Mouse (Mus musculus): ENCODE data around the gene Gars.

The Gars gene

DNA sequence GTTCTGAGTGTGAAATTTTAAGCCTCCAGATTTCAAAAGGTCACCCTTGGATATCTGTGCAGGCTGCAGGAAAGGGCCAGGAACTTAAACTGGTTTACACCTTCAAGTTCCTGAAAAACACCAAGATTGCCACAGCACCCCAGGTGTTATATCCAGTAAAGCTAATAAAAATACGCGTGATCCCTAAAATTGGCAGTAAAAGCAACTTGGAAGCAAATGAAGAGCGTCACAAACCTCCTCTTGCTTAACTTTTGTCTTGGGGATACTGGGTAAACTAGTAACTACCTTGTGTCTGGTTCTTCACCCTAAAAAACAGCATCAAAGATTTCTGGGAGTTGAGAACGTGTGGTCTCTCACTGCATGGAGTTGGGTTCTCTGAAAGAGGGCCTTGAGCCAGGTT, 1.1 kb upstream of the Gars start:
- DNase-seq (ENCODE audit: low read depth, low spot score): no peak

DNA sequence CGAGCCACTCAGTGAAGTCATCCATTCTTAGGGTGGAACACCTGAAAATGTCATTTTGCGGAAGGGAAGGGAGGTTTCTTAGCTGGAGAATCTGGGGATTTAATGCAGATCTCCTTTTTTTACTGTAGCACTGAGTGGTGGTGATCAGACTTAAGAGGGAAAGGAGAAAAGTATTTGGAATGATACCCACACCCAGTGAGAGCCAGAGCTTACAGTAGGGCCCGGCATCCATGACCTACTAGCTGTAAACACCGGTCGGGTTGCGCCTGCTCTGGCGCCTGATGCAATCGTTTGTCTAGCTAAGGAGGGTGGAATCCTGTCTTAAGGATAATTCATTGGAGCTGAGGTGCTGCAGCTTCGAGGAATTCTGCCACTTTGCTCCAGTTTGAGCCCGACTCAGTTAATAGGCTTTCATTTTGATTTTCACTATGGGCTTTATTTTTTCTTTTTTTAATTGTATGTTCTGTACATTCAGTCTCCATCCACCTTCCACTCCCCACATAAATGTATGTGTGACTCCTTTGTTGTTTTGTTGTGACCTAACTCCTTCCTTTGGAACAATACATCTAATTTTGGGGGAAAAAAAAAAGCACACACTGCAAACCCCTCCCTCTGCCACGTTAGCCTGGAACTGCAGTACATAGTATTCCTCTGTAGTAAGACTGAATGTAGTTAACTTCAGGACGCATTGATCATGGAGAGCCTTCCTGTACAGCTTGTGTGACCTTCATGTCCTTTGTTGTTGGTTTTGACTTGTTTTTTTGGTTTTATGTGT, 1.1 kb downstream of the Gars start:
- DNase-seq (ENCODE audit: low read depth, low spot score): no peak

DNA sequence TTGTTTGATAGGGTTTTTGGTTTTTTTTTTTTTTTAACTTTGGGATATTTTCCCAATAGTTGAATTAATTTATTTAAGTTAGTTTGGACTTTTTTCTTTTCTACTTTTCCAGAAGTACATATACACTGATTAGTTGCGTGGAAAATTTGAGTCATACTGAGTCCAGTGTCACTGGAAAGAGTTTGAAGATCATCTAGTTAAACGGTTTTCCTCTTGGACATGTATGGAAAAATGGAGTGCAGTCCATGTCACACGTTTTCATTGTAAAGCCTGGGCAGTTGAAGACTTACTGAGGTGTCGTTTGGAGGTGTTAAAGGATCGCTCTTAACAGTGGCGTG, 1.6 kb downstream of the Gars start:
- DNase-seq (ENCODE audit: low read depth, low spot score): no peak

DNA sequence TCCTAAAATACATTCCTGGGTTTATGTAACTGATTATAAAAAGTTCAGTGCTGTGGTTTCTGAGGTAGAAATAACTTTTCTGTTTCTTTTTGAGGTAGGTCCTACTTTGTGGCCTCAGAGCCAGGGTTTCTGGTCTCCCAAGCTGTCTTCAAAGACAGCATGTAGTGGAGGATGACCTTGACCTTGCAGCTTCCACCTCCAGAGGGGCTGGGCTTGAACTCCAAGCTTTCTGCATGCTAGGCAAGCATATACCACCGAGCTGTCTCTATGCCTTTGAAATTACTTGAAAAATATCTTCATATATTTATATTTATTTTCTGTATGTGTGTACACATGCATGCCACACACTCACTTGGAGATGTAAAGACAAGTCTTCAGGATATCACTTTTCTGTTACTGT, 2.2 kb downstream of the Gars start:
- no peak for DNase-seq (ENCODE audit: low read depth, low spot score)

DNA sequence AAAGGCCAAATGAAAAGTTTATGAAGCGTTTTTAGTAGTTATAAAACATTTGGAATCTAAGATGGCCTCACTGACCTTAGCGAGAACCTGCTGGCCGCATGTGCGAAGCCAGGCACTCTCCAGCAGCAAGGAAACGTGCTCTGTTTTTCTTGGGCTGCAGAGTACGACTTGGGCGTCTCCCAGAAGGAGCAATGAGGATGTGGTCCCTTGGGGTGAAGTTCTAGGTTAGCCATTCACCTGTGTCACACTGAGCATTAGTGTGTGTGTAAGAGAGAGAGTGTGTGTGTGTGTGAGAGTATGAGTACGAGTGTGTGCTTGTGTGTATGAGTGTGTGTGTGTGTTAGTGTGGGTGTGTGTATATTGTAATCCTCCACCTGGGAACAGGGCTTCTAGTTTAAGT, 5.4 kb downstream of the Gars start:
- no peak for DNase-seq (ENCODE audit: low read depth, low spot score)

DNA sequence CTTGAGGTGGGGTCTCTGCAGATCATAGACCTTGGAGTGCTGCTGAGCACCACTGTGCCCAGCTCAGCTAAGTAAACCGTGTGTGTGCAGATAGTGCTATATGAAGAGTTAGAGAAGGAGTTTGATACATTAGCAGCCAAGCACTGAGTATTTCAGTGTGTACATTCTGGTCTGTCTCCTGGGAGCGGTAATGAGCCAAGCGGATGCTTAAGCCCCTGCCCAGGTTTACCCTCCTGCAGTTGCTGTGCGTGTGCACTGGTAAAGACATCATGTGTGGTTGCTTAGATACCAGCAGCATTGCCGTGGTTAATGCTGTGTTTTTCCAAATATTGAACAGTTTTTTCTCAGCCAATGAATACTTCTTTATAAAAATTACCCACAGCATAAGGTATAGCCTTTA, 6.7 kb downstream of the Gars start:
- DNase-seq (ENCODE audit: low read depth, low spot score): no peak

DNA sequence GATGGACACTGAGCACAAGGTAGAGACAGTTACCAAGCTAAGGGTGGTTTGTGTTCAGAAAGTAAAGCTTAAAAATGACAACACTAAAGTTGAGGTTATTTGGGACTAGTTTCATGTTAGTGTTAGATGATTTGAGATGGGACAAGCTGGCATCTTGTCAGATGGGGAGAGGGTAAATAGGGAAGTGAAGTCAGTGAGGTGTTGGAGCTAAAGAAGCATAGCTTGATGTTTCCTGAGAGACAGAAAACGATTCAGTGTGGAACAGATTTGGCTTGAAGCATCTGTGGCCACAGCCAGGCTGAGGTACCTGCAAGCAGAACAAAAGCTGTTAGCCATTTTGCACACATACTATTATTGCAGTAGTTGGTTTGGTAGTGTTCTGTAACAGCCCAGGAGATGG, 7.5 kb downstream of the Gars start:
- DNase-seq (ENCODE audit: low read depth, low spot score): no peak

DNA sequence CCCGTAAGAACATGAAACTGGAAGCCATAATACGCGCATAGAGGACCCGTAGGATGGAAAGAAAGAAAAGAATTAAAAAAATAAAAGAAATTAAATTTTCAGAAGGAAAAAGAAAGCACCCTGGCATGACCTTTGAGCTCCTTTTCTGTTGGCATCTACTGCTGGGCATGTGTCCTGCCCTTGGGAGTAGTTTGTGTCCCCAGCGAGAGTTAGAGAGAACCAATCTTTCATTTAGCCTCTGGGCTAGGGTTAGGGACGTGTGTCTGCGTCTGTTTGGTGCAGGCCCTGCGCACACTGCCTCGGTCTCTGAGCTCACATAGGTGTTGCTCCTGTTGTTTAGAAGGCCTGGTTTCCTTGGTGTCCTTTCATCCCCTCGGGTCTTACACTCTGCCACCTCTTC, 11.4 kb downstream of the Gars start:
- DNase-seq (ENCODE audit: low read depth, low spot score): no peak

DNA sequence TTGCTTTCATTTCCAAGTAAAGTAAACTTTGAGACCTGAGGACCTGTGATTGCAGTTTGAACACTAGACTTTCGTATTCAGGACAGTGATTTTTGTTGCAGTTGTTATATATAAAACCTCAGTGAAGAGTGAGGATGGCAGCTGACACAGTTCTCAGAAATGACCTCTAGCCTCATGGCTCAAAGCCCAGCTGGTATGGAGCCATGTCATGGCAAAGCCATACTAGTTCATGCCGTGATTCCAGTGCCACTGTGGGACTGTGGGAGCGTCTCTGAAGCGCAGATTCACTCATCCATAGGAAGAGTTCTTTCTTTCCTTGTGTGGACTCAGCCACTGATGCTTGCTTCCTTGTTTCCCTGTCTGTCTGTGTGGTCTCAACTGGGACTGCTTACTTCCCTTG, 16.7 kb downstream of the Gars start:
- DNase-seq (ENCODE audit: low read depth, low spot score): no peak

DNA sequence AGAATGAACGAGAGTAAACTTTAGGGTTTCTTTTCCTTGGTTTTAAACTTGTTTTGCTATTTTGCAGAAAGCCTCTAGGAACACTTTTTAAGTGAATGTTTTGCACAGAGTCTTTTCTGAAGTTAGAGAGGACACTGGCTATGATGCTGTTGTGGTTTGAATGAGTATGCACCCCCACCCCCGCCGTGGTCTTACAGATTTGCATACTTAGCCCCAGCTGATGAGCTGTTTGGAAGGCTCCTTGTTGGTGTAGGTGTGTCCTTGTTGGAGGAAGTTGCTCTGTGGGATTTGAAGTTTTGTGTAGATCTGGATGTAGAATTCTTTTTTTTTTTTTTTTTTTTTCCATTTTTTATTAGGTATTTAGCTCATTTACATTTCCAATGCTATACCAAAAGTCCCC, 19.6 kb downstream of the Gars start:
- no peak for DNase-seq (ENCODE audit: low read depth, low spot score)

DNA sequence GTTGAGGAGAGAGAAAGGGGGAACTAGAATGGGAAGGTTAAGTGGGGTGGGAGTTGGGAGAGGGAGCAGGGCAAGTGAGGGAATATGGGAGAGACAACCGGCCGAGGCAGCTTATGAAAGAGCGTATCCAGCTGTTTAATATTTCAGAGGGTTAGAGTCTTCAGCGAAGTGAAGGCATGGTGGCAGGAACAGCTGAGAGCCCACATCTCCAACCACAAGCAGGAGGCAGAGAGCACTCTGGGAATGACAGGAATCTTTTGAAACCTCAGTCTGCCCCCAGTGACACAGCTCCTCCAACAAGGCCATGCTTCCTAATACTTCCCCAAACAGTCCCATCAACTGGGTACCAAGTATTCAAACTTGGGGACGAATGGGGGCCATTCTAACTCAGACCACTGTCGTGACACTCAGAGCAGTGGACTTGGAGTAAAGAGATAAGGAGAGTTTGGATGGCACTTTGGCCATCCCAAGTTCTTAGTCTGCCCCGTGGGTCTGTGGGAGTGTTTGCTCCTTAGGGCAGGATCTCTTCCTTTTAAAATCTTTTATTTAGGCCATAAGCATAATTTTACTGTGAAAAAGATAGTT, 22.5 kb downstream of the Gars start:
- no peak for DNase-seq (ENCODE audit: low read depth, low spot score)

DNA sequence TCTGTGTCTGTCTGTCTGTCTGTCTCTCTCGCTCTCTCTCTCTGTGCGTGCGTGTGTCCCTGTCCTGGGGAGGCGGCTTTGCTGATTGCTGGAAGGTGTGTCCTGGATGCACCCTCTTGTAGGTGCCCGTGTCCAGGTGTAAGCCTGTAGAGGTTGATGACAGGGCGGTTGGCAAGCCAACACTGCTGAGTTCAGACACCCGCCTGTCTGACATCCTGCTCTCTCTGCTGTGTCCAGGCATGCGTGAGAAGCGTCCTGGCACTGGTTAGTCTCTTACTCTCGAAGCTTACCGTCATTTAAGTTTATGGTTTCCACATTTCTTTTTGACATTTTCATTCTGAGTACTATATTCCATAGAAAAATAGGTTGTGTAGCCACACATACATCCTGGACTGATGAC, 23.5 kb downstream of the Gars start:
- no peak for DNase-seq (ENCODE audit: low read depth, low spot score)

DNA sequence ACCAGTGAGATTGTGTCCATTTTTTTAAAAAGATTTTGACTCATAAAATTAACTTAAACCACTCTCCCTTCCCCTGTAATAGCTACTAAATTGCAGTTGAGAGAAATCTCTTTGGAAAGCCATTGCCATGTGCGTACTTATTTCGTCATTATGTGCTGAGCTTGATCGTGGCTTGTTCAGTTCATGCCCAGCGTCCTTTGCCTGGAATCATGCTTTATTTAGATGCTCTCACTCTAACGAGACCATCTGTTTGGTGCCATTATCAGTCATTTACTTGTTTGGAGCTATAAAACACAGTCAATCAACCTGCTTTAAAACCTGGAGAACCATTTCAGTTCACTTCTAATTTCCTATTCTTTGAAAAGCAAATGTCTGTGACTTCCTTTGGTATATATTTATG, 24.4 kb downstream of the Gars start:
- DNase-seq (ENCODE audit: low read depth, low spot score): no peak

DNA sequence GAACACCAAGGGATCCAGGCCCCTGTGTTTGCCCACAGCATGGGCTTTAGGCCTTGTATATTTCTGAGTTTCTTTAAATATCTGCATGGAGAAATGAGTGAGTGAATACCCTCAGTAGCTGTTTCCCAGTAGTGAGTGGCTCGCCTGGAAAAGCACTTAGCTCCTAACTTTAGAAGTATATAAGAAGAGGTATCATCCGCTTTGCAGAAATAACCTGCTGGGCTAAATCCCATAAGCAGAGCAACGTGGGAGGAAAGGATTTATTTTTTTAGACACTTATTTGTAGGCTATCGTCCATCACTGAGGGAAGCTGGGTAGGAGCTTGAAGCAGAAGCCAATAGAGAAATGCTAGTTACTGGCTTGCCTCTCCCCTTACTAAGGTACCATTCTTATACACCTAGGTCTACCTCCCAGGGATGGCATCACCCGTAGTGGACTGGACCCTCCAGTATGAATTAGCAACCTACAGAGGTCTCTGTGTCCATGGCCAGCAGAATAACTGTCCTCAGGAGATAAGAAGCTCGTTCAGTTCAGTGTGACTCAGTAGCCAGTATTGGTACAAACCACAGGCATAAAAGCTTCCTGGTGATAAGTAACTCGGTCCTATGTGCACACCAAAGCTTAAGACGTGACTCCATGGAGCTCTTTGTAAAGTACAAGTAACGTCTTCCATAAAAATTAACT, 26.1 kb downstream of the Gars start:
- no peak for DNase-seq (ENCODE audit: low read depth, low spot score)

DNA sequence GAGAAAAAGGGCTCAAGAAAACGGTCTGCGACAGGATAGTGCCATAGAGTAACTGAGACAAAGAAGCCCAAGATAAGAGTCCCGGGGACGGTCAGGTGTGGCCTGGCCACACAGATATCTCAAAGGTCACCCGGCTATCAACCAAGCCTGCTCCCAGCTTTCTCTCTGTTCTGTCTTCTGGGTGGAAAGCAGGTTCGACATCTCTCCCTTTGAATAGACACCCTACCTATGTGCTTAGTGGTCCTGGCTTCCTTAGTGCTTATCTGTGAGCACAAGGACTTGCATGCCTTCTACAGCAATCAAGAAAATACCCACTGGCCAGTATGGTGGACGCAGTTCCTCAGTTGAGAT, 26.6 kb downstream of the Gars start:
- no peak for DNase-seq (ENCODE audit: low read depth, low spot score)

DNA sequence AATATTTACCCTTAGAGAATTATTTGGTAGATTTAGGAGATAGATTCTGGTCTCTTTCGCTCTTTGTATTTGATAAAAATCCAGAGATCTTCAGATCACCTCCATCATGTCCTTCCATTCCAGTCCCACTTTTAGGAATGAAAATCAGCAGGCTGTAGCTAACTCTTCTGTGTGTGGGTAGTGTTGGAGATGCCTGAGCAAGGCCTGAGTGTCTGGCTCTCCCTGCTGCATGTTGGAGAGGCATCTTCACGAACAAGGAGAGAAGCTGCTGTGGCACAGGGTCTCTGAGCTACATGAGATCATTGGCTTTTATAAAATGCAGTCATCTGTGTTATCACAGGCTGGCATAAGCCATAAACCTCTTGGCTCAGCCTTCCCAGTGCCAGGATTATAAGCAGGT, 28.1 kb downstream of the Gars start:
- DNase-seq (ENCODE audit: low read depth, low spot score): no peak

DNA sequence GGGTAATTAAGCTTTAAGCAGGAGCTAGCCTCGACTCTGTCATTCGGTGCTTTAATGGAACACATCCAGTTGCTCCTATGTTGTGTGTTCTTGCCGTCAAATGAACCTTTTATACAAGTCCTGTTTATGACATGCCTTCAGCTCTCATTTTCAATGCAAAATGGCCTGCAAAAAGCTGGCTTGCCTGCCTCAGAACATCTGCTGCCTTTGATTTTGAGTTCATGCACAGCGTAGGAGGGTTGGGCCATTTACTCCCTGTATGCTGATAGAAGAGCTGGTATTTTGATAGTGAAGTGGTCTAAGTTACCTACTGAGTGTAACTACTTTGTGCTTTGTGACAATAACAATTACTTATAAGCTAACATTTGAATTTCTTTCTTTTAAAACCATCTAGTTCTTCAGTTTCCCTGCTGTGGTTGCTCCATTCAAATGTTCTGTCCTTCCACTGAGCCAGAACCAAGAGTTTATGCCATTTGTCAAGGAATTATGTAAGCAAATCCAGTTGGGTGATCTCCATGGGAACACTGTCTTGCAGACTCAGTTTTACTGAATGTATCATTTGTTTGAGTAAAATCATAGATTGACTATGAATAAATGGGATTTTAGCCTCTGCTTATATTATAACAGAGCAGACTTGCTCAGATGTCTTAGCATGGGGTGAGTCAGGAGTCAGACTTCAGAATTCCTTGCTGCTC, 38.9 kb downstream of the Gars start:
- DNase-seq (ENCODE audit: low read depth, low spot score): no peak

DNA sequence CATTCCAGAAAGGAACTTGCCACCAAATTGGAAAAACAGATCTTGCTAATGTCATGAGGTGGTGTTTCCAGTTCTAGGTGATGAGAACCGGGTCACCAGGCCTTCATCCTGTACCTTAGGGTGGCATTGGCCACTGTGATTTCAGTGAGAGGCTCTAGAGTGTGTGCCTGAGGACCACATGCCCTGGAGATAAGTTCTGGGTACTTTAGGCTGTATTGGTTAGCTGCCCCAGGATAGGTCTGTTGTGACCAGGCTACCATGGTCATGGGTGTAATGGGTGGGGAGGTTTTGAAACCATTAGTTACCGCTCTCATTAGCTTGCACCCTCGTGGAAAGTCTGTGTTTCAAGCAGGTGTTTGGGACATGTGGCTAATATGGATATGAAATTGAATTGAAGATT, 43.6 kb downstream of the Gars start:
- DNase-seq (ENCODE audit: low read depth, low spot score): no peak

DNA sequence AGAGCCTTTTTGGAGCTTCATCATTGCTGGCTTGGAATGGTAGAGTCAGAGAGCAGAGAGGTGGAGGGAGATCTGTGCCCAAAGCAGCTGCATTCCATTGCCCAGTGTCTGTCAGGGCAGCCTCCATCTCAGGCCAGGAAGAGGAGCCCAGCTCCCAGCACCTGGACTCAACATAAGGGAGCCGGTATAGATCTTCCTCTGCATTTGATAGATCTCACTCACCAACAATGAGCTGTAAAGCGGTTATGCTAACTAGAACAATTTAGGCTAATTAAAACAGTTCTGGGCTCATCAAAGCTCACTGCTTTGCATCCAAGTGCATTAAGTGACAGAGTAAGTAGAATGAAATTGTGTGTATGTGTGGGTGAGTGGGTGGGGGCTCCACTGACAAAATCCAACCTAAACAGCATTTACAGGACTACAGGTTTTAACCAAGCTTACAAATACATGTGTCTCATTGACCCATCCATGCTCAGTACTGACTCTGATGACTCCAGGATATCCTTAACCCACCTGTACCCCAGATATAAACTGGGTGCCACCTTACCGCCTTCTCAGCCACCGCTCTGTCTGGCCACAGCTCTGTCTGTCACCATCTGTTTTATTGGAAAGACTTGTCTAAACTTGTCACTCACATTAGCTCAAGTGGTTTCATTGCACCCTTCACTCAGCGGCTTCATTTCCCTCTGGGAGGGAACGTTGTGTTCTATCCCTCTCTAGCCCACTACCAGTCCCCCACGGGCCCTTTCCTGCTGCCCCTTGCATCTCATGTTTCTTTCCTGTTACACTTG, 44.6 kb downstream of the Gars start:
- no peak for DNase-seq (ENCODE audit: low read depth, low spot score)

DNA sequence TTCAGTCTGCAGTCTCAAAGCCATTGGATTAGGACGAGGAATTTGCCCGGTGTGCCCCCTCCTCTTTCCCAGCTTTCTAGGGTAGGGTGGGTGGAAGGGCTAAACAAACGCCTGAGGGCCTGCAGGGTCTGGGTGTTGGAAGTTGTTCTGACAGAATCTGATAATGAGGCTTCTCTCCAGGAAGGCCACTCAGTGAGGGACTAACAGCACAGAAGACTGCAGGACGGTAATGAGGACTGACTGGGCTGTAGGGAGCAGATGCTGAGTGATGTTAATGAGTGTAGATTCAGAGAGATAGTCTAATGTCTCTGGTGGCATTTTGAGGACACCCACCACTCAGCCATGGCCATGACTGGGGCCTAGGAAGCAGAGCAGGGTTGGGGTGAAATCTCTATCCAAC, 49.5 kb downstream of the Gars start:
- DNase-seq (ENCODE audit: low read depth, low spot score): no peak

DNA sequence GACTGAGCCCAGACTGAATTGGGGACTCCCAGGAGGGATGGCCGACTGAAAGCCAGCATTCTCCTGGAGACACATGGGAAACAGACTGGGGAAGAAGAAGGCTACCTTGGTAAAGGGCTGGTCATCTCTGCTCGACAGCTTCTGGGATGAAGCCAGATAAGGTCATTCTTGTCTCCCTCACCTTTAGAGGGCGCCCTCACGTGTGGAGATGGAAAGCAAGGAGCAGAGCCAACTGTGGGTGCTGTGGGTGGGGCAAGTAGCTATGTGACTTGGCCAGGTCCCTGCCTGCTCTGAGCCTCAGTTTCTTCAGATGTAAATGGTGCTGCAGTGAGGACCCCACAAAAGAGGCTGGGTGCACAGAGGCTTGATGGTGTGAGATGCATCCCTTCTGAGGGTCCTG, 52.8 kb downstream of the Gars start:
- no peak for DNase-seq (ENCODE audit: low read depth, low spot score)

DNA sequence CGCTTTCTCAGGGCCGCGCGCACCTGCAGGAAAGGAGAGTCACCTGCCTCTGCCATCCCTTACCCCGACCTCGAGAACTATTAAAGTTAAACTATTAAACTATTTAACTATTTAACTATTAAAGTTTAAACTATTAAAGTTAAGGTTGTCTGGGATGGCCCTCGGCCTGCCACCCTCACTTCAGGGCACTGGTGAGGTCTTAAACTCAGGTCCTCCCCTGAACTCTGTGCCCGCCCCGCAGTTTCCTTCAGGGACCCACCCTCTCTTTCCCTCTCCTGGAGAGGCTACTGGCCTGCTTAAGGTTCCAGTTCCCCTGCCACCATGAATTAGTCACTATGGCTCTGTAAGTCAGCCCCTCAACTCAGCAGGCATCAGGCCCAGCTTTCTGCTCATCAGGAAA, 53.6 kb downstream of the Gars start:
- no peak for DNase-seq (ENCODE audit: low read depth, low spot score)
